Mouse (Mus musculus) cortical plate, adult 2 months (tissue): ENCODE measurements around the gene Nup37.

ENCODE experiments used
- CTCF ChIP-seq: fragments of 200-500 bp; IDR thresholded peaks from 2 replicates; pipeline ENCODE4 v1.5.1; 2011; ENCODE audit warnings: mild to moderate bottlenecking, control low read depth, low read length; ENCODE audit not compliant: insufficient read depth; ENCODE audit errors: extremely low read depth
- POLR2A ChIP-seq: fragments of 200-500 bp; IDR thresholded peaks from 2 replicates; pipeline ENCODE4 v1.6.1; 2011; ENCODE audit warnings: mild to moderate bottlenecking, low read length, control low read depth; ENCODE audit not compliant: insufficient read depth; ENCODE audit errors: extremely low read depth

GRCm38 (mm10) chr10:88162096-88162495, 15.3 kb downstream of the Nup37 start:
- TF ChIP-seq CTCF (no peak), POLR2A (no peak)
